Mouse (Mus musculus) urinary bladder, postnatal 4 days (tissue): ENCODE data around the gene Txnrd2.

Experiments
- DNase-seq, 2 experiments: peaks; one replicate each; pipeline ENCODE4 v3.0.0; 2021 to 2022; ENCODE audit warnings: low spot score in 2 of 2

Txnrd2 gene

DNA sequence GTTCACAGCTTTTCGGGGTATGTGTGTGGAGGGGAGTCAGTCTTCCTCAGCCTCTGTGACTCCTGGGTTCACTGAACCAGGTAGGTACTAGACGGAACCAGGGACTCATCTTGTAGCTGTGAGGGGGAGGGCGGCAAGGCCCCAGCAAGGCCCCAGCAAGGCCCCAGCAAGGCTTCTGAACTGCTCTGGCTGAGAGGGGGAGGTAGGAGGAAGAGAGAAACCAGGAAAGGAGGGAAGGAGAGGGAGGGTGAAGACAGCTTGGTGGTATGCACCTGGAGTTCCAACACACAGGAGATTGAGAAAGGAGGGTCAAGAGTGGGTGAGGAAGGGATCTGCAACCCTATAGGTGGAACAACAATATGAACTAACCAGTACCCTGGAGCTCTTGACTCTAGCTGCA, 9.3 kb upstream of the Txnrd2 start:
- no peak for DNase-seq

DNA sequence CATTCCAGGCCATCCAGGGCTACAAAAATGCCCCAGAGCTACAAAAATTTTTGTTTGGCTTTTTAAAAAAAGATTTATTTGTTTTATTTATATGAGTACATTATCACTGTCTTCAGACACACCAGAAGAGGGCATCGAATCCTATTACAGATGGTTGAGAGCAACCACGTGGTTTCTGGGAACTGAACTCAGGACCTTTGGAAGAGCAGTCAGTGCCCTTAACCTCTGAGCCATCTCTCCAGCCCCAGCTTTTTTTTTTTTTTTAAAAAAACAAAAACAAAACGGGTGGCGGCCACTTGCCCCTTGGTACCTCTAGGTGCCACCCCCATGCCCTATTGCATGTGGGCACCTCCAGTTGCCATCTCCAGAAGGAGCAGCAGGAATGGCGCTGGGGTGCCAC, 8.7 kb upstream of the Txnrd2 start:
- DNase-seq: no peak

DNA sequence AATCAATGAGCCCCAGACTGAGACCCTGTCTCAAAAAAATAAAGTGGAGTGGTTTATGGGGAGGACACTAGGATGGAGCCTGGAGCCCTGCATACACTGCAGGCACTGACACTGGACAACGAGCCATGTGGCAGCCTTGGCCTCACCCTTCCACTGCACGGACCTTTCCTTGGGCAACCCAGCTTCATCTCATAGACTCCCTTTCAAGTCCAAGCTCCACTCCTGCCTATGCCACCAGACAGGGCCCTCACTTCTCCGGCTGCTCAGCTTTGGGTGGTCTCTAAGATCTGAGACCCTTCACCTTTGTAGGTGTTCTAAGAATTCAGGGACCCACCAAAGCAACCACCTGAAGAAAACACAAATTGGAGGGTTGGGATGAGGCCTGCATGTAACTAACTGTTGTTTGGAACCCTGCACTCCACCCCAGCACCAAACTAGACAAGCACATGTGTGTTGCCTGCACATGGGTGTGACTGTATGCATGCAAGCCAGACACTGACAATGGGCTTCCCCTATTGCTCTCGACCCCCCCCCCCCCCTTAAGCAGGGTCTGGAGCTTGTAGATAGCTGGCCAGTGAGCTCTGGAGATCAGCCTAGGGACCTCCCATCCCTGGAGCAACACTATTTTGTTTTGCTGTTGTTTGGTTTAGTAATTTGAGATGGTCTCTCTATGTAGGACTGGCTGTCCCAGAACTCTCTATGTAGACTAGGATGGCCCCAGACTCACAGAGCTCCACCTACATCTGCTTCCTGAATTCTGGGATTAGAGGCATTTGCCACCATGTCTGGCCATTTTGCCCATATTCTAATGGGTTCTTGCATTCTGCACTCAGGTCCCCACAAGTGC, 7.2 kb upstream of the Txnrd2 start:
- no peak for DNase-seq

DNA sequence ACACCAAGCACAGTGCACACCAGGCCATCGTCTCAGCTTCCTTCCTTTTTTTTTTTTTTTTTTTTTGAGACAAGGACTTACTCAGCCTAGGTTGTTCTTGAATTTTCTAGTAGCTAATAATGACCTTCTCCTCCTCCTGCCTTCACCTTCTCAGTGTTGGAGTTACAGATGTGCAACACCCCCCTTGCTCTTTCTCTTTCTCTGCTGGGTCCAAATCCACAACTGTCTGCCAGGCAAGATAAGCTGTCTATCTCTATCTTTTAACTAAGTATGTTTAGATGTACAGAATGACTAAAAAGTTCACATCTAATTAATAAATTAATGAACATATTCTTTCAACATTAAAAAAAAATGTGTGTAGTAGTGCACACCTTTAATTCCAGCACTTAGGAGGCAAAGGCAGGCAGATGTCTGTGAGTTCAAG, 6.6 kb upstream of the Txnrd2 start:
- no peak for DNase-seq

DNA sequence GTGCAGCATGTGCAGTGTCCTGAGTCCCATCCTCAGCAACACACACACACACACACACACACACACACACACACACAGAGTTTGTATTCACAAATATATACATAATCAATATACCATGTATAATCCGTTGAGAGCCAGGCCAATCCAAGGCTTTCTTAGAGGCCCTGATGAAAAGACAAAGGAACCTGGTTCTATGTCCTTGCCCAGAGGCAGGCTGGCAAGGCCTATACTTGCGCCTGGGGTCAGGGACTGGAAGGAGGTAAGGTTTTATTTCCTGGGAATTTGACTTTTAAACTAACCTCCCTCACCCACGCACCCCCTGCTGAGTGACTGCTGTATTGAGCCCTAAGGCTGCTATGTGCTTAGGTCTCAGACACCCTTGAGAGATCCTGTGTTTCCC, 5.6 kb upstream of the Txnrd2 start:
- DNase-seq: no peak

DNA sequence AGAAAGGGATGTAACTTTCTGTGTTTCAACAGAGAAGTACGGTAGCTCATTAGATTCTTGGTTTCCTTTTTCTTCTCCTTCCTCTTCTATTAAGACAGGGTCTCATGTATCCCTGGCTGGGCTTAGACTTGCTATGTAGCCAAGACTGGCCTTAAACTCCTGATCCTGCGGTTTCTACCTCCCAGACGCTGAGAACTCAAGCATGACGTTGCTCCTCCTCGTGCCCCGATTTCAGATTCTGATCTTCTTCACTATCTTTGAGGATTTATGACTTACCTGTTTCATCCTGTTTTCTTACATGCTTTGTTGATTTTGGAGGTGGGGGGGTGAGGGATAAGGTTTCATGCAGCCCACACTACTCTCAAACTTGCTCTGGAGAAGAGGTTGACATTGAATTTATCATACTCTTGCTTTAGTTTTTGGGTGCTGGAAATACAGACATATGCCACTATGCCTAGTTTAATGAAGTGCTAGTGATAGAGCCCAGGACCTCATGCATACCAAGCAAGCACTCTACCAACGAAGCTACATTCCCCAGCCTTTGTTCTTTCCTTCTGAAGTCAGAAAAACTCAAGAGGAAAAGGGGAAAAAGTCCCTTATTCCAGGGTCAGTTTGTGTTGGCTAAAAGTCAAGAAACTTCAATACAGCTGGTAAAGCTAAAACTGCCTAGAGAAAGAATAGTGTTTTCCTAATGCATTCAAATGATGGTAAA, 2.8 kb upstream of the Txnrd2 start:
- no peak for DNase-seq

DNA sequence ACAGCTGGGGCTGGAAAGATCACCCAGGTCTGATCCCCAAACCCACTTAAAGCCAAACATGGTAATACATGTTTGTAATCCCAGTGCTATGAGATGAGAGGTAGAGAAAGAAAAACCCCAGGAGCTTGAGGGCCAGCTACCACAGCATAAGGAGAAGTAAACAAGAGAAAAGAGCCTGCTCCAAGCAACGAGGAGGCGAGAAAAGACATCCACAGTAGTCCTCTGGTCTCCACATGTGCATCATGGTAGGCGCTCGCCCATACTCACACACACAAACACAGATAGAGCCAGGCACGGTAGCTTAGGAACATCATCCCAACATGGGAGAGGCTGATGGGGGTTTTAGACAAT, 2.3 kb upstream of the Txnrd2 start:
- DNase-seq: no peak

DNA sequence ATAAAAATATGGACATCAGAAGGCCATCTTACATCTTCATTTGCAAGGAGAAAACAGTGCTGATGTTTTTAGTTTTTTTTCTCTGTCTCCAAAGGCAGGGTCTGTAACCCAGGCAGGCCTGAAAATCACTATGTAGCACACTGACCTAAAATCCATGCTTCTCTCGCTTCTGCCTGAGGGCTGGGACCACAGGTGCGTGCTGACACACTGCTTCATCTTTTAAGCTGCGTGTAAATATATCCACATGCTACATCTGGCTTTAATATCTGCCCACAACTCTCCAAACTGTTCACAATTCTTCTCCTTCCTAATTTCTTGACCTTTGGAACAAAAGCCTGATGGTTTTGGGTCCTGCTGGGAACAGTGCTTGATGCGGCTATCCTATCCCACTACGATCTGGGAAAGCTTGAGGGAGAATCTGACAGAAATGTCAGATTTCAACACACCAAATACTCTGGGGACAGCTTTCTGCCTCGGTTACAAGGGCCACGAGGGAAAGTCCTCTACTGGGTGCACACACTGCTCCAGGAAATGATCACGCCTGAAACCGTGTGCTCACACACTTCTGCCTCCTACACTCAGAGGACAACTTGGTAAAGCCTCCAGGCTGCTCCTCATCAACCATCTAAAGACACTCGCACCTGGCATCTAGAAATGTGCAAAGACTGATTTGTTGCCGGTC, 1.7 kb upstream of the Txnrd2 start:
- no peak for DNase-seq

DNA sequence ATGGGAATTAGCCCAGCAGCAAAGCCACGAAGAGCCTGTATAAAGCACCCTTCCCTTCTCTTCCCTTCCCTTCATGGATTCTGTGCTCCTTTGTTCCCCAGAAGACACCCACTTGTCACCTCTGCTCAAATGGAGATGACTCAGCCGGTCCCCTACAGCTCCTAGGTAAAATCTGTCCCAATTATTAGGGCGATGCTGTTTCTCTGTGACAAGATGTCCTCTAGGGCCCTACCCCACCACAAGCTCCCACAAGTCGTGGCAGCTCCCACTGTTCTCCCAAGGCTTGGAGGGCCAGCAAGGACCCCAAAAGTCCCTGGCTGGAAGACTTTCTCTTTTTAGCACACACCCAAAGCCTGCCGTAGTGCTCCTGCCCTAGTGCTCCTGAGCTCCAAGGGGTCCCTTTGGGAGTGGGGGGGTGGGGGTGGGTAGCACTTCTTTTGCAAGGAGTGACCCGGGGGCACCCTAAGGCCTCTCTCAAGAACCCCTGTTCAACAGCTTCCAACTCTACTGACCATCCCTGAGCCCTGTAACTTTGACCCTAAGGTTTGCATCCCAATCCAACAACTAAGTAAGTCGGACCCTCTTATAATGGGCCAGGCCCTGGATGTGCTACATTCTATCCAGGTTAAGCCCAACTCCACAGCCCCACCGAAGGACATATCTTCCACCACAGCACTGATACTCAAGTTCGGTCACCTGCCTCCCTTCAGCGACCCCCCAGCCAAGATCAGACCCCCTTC, 539 bp upstream of the Txnrd2 start:
- no peak for DNase-seq

DNA sequence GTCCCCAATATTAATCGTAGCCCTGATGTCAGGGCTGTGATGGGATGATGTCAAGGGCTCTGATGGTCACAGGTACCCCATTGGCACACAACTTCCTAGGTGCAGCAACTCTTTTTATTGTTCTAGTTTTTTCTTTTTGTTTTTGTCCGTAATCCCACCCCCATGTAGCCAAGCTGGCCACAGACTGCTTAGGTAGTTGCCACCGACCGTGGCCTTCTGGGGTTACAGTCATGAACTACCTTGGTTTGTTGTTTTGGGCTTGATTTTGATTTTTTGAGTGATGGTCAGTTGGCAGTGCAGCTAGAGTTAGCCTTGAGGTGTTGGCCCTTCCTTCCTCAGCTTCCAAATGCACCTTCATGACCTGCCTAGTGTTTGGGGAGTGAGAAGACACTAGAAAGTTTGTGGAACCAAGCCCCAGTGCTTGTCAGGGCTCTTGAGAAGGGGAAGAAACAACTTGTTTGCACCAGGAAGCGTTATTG, 657 bp downstream of the Txnrd2 start, which contains the start of gene Comt:
TSS of gene Comt (minus strand) at position 51 of the 479 bp plus-strand sequence.
- no peak for DNase-seq

DNA sequence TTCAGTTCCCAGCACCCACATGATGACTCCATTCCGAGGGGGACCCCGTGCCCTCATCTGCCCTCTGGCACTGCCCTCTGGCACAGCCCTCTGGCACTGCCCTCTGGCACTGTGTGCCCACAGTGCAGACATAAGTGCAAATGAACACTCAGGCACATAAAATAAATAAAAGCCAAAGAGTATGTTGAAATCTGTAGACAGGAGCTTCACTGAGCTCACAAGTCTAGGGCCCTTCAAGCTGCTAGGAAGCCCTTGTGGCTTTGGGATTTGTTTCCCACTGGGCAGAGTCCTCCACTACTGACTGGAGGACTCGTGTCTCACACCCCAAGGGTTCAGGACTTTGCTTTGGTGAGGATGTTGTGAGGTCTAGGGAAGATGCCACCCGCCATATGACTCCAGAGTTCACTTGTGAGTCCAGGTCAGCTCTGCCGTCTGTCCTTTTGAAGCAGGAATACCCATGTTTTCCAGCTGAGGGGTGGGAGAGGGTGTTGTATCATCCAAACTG, 1.9 kb downstream of the Txnrd2 start:
- no peak for DNase-seq

DNA sequence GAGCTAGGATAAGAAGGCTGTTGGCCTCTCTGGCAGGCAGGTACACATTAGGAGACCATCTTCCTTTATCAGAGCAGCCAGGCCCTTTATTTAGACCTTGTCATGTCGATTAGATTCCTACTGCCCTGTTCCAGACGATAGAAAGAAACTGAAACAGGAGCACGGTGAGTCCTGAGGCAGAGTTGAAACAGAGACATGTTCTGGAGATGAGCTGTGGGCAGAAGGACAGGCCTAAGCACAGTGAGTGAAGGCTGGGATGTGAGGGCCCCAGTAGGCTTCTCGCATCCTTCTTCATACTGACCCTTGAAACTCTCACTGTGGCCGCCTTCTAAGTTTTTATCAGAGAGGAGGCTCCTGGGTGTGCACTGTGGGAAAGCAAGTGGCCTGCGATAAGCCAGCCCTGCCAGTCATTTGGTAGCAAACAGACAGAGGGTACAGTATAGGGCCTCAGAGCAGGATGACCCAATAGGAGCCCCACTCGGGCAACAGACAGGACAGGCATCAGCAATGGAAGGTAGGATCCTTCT, 2.4 kb downstream of the Txnrd2 start:
- no peak for DNase-seq

DNA sequence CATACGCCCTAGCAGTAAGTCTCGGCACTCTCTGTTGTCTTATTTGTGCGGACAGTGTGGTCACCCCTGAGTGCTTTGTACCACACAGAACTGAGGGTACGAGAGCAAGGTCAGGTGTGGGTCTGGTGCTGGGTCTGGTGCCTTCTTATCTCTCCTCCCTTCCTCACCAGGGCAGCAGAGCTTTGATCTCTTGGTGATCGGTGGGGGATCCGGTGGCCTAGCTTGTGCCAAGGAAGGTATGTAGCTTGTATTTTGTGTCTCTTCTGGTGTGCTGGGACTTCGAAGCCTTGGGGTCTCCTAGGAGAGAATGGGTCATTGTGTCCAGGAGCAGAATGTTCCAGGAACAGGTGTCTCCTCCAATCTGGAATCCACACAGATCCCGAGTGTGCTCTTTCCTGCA, 3.5 kb downstream of the Txnrd2 start:
- no peak for DNase-seq

DNA sequence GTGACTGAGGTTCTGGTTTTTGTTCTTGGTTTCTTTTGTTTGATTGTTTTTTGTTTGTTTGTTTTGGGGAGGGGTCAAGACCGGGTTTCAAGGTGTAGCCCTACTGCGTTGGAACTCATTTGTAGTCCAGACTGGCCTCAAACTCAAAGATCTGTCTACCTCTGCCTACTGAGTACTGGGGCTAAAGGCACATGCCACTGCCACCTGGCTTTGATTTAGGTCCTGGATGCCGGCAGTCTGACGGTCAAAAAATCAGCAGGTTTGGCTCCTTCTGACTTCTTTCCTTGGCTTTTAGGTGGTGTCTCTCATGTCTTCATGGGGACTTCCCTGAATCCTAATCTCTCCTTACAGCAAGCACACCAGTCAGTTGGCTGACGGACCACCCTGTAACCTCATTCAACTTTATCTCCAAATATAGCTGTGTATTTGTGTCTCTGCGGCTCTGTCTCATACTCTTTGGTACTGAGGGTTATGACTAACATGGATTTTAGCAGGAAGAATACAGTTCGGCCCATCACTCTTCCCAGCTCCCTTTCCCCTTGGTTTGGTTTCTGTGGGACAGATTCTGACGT, 4.5 kb downstream of the Txnrd2 start:
- DNase-seq: no peak

DNA sequence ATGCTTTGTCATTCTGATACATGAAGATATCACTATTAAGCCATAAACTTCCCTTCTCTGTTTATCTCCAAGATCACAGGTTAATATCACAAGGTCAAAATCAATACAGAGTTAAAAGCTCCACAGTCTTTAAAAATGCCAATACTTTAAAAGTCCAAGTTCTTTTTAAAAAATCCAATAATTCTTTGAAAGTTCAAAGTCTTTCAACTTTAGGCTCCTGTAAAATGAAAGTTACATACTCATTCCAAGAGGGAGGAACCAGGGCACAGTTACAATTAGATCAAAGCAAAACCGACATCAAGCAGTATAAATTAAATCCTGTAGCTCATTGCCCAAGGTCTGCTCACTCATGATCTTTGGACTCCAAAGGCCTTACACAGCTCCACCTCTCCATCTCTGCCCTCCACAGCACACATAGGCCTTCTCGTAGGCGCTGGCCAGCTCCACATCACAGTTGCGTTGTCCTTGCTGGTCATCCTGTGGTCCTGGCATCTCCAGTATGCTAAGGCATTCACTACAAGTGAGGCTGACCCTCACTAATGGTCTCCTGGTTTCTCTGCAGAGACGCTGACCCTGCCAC, 7.2 kb downstream of the Txnrd2 start:
- no peak for DNase-seq

DNA sequence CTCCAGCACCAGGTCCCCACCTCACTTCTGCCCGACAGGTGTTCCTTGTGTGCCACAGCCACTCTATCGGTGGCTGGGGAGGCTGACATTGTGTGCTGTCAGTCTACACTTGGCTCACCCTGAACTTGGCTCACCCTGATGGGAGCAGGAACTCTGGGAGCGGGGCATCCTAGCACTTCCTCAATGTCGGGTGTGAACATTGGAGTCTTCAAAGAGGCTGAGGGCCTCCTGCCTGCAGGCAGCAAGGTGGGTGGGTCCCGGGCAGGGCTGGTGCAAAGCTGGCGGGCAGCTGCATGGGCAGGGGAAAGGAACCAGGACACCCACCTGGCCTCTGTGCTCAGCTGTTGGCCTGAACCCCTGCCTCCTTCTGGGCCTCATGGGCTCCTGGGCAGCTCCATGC, 9.9 kb downstream of the Txnrd2 start:
- no peak for DNase-seq

DNA sequence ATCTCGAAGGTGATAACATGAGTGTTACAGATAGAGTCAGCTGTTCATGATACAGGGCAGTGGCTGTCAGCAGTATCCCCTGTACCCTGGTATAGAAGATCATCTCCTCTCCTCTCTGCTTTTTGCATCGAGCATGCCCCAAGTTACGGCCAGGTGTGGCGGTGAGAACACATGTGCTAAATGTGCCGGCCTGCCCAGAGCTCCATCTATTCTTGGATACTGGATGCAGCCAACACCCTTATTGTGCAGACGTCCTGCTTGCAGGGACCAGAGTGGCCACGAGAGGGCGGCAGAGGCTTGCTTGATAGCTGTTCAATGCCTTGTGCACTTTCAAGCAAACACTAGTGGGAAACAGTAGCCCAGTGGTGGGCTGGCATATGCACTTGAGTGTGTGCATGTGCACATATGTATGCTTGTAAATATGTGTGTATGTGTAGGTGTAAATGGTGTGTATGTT, 17.2 kb downstream of the Txnrd2 start:
- peak; percentile 84 to 96 for DNase-seq

DNA sequence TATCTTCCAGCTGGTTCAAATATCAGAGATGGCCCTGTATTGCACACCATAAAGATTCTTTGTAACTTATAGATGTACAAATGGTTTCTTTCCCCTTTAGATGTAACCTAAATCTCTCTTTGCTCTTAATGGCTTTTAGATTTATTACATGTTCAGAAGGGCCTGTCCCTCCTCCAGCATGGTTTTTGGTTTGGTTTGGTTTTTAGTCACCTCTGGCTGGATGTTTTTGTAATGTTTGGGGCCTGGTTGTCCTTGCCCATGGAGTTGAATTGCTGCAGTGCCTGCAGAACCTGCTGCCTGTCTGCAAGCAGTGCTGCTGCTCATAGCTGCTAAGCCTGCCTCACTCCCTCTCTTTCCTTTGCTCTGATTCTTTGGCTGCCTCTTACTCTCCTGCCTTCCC, 21.1 kb downstream of the Txnrd2 start:
- DNase-seq: no peak

DNA sequence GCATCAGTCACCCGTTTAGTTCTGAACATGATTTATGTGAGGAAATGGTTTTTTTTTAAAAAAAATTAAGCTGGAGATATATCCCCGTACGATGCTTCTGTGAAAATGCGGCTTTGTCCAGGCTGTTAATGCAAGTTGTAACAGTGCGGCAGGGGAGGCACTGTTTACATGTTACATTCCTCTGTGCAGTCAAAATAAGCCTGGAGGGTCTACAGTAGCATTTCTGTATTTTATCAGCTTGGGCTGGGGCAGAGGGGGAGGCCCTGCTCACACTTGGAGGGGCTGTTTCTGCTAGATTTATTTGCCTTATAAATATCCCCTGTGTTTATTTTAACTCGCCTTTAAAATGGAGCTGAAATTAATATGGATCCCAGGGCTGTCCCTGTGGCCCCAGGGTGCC, 21.9 kb downstream of the Txnrd2 start:
- no peak for DNase-seq

DNA sequence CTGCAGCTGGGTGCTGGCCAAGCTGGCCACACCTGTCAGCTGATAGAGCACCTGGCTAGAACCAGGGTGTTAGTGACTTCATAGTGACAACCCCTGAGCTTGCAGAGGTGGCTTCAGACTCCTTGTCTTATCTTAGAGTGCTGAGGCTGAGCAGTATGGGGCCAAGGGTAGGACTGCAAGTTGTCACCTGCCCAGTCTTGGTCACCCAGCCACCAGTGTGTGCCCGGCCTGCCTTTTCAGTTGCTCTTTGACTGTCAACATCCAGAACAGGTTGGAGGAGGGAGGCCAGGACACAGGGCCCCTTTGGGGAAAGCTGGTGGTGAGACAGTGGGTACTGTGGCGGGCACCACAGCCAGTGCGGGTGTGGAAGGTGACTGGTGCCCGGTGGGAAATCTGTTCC, 22.8 kb downstream of the Txnrd2 start:
- no peak for DNase-seq
